Mouse (Mus musculus) spleen, postnatal 36 days (tissue): ENCODE results near the gene Pkdrej.
"Not testable (repeated sequence)": the region's sequence is repeated elsewhere in the genome, so short reads cannot be mapped to it uniquely, and the experiment has no call there.

Experiments
- DNase-seq, 2 experiments: peaks; one replicate each; pipeline ENCODE4 v3.0.0; 2022; ENCODE audit warnings: low spot score in 2 of 2, mixed read lengths in 1 of 2

Gene Pkdrej

DNA sequence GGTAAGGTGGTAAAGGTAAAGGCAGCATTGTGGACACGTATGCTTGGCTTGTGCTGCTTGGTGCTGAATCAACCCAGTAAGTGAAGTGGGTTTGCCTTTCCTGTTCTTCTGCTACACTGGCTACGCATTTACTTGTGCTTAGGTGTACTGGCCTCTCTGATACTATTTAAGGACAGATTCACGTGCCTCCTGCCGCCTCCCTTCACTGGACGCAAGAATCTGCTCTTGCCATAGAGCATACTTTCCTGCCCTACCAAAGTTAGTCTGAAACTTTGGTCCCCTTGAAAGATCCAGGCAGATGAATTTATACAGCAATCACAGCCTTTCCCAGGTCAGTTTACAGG is 11.1 kb downstream of the Pkdrej start:
- no peak for DNase-seq

DNA sequence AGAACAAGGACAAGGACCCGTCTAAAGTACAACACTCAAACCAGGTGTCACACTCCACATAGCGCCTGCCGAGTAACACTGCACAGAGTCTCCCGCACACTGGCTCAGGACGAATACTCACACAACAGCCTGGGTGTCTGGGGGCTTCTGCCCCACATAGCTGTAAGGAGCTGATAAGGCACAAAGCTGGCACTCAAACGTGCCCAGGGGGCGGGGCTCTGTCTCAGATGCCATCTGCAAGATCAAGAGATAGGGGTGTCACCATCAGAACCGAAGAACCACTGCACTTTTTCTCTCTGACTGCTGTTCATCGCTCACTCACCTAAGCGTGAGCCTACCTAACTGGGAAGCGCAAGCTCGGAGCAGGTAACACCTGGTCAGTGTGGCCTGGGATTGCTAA is 12.4 kb downstream of the Pkdrej start:
- DNase-seq = no peak

DNA sequence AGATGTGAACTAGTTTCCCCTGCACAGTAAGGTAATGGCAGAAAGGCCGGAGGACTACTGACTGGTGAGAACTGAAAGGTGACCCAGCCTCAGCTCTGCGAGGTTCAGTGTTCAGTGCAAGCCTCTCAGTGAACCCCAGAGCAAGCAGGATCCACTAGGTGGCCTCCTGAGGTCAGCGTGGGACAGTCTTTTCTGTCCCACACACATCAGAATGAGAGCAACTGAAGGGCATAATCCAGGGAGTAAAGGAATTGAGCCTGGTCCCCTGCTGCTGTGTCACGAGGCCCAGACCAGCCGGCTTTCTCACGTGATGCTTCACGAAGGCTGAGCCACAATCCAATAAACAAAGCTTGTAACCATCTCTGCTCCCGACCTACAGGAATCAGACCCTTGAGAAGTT is 13.1 kb downstream of the Pkdrej start:
- no peak for DNase-seq

DNA sequence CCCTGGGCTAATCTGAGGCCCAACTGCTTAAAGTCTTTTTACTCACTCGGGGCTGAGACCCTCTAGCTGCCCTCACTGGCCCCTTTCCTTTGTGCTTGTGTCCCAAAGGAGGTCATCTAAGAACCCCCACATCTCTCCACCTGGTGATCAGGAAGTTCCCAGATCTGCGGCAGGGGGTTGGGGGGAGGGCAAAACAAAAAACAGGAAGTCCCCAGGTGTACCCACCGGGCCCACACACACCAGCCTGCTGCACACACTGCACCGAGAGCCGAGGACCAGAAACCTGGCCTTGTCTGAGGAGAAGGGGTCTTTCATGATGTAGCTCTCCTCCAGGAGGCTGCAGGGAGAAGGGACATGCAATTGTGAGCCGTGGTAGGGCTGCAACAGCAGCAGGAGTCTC is 13.5 kb downstream of the Pkdrej start:
- no peak for DNase-seq

DNA sequence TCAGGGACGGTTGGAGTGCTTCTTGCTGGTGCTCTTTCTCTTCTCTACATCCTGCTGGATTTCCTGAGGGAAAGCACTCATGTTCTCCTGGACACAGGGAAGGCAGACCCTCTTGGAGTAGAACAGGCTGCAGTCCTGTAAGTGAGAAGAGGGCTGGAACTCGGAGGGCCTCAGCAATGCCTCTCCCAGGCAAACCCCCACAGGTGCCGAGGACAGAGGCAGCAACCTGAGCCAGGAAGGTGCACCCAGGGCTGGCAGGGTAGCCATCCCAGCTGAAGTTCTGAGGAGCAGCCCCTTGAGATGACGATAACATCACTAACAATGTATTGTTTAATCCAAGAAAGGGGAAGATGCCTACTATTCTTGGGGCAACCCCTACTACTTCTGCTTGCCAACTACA is 14.1 kb downstream of the Pkdrej start:
- DNase-seq = no peak

DNA sequence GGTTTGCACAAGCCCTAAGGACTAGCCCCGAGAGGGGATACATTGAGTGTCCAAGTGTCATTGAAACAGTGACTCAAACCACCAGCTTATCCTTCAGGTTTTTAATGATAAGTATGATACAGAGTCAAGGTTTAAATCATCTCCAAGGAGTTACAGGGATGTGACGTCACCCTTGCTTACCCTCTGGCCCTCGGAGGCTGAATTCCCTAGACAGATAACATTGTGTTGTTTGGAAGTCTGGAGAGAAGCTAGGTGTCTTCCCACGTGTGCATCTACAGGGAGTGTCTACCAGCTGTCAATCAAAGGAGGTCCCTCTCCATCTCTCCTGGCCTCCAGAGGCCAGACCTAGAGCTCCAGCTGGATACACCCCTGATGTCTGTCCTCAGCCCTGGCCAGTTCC is 14.6 kb downstream of the Pkdrej start:
- DNase-seq = no peak

DNA sequence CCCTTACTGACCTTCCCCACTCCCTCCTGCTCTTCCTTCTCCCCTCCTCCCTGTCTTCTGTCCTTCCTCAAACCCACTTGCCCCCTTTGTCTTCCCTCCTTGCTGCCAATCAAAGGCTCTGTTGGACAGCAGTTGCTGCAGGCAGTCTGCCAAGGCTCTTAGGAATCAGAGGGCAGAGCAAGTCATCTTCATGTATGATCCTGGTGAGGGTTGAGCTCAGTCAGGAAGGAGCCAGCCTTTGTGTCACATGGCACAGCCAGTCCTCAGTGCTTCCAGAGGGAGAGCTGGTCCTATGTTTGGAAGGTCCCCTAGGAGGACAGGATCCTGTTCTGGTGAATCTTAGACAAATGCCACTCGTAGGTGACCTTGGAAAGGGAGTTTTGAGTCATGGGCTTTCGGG is 18.6 kb downstream of the Pkdrej start:
- DNase-seq = no peak

DNA sequence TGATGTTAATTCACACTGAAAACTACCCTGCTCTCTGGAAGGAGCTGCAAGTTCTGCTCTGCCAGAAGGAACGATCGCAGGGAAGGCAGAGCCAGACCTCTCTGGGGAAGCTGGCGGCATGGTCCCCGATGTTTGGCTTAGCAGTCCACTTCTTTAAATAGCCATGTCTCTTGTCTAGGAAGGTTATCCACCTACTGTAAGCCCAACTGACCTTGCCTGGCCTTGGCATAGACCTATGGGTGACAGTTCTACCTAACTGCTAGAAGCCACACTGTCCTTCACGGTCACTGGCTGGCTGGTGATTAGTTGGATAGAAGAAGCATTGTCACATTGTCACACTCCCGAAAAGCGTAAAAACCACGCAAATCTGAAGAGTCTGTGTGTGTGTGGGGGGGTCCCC is 22.9 kb downstream of the Pkdrej start:
- no peak for DNase-seq

DNA sequence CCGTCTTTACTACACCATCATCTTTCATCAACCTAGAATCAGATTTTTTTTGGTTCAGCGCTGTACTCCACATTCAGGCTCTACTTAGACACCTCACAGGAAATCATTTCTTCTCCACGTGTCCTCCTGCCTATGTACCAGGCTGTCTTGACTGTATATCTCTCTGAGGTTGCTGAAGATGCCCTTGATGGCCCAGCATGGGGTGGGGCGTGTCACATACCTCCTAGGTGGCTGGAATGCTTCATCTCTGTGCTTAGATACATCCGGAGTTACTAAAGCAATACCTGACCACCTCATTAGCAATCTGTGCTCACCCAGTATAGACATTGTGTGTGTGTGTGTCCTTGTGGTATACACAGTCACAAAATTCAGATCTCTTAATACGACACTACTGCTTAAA is 26.0 kb downstream of the Pkdrej start:
- no peak for DNase-seq

DNA sequence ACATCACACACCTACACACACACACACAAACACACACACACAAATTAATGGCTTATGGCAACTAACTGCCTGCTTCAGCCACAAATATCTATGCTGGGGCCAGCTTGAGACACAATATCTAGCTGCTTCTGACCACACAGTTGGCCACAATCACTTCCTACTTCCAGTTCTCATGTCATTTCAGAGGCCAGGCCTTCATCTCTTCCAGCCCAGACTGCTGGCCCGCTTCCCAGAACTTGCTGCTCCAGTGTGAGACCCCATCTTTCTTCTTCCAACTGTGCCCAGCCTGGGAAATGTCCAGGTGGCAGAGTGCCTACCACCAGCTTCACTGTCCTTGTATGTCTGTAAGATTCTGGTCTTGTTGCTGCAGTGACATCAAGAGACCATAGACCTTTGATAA is 28.7 kb downstream of the Pkdrej start:
- no peak for DNase-seq

DNA sequence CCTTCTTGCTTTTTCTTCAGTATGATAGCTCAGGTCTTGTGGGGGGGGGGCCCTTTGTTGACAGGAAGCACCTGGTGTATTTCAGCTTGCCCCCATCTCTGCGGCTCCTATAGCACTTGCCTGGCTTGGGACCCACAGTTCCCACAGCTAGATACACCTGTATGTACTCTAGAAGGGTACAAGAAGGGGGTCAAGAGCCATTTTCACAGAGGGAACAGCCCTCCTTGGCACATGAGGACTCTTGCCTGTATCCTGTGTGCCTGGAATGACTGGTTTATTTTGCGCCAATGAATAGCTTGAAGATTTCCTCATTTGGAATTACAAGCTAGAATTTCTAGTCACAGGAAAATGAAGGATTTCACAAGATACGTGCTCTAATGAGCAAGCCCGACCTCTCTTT is 30.1 kb downstream of the Pkdrej start:
- no peak for DNase-seq

DNA sequence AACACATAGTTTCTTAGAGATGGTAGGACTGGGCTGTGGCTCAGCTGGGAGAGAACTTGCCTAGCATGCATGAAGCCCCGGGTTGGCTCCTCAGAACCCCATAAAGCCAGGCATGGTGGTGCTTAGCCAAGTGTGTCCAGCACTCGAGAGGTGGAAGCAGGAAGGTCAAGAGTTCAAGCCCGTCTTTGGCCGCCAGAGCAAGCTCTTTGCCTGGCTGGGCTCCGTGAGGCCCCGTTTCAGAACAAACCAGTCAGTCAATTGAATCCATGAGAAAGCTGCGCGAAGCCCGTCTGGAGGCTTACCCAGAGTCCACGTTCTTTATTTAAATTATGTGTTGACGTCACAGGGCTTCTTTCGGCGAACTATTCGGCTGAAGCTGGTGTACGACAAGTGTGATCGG is 32.9 kb downstream of the Pkdrej start:
- no peak for DNase-seq

DNA sequence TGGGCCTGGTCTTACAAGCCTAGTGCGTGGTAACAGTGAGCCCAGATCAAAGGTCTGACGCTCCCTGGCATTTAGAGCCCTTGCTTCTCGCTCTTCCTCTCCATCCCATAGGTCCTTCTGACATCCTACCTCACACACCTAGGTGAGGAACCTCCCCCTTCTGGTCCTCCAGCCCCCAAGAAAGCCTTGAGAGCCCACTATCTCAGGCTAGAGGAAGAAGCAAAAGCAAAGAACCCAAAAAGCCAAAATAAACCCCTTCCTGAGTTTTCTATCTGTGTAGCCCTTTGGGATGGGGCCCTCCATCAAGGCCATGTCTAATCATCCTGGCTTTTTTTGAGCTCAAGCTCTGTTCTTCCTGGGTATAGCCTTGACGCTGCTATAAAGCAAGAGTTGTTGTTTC is 33.5 kb downstream of the Pkdrej start:
- no peak for DNase-seq

DNA sequence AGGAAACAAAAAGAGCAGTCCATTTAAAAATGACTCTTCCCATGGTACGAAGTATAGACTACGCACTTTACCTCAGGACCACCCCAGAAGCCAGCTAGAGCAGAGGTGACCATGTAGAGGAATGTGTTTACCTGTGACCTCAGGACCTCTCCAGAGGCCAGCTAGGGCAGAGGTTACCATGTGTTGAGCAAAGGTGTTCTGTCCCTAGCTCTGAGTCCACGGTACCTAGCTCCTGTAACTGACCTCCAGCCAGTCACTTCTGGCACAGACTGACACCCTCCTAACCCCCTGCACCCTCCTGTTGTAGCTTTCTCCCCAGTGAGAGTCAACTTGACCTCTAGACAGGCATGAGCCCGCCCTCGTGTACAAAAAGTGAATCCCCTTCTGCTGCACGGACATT is 34.1 kb downstream of the Pkdrej start:
- DNase-seq = no peak

DNA sequence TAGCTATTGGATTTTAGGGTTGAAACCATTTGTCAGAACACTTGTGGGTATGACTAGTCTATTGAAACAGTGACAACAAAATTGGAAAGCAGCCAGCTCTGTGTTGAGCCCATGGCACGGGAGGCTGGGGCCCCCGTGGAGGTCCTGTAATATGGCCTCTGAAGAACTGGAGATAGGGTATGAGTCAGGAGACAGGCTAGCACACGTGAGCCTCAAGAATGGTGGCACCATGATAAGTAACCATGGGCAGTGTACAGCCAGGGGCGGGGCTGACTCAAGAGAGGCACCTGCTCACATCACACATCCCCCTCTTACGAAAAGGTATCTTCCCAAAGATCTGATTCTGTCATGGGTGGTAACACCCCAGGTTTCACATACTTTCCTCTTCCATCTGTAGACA is 34.8 kb downstream of the Pkdrej start:
- no peak for DNase-seq

DNA sequence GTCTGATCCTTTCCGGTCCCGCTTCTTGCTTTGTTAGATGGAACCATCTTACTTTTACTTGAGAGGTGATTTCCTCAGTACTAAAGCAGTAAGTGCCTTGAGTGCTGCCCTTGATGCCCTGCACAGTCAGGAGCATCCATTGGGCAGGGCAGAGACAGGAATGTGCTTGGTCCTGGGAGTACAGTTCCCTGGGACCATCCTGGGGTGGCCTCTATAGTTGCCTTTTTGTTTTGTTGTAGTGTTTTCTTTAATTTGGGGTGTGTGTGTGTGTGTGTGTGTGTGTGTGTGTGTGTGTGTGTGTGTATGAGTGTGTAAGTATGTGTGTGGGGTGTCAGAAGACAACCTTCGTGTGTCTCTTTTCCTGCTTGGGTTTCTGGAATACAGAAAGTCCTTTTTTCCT is 37.2 kb downstream of the Pkdrej start:
- DNase-seq = no peak

DNA sequence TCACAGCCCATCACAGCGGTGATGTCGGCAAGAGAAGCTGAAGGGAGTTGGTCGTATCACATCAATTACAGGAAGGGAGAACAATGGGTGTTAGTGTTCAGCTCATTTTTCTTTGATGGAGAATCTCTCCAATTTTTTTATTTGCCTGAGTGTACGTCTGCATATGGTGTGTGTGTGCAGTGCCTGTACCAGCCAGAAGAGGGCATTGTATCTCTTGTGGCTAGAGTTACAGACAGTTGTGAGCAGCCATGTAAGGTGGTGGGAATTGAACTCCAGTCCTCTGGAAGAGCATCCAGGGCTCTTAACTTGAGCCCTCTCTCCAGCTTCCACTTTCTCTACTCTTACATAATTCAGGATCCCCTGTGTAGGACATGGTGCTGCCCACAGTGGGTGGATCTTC is 38.4 kb downstream of the Pkdrej start:
- no peak for DNase-seq

DNA sequence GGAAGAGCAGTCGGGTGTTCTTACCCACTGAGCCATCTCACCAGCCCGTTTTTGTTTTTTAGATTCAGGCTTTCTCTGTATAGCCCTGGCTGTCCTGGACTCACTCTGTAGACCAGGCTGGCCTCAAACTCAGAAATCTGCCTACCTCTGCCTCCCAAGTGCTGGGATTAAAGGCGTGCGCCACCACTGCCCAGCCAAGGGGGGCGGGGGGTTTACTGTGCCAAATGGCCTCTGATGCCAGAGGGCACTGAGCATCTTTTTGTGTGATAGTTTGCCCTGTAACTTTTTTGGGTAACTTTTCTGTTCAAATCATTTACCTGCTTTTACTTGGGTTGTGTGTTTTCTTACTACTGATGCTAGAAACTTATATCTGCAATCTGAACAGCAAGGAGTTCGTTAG is 42.6 kb downstream of the Pkdrej start:
- not testable (repeated sequence) for DNase-seq

DNA sequence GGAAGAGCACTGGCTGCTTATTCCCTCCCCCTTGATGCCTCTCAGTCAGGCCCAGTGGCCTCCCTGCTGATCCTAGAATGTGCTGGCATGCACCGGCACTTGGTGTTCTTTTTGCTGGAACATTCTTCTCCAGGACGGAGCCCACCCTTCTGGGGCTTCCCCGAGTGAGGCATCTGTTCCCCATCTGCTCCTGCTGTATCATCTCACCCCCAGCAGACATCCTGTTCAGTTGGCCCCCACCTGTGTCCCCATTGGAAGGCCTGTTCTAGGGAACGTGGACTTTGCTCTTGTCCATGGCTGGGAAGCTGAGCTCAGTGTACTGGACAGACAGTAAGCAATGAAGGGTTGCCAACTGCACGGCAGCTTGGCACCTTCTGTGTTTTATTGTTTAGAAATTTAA is 44.8 kb downstream of the Pkdrej start:
- DNase-seq = no peak

DNA sequence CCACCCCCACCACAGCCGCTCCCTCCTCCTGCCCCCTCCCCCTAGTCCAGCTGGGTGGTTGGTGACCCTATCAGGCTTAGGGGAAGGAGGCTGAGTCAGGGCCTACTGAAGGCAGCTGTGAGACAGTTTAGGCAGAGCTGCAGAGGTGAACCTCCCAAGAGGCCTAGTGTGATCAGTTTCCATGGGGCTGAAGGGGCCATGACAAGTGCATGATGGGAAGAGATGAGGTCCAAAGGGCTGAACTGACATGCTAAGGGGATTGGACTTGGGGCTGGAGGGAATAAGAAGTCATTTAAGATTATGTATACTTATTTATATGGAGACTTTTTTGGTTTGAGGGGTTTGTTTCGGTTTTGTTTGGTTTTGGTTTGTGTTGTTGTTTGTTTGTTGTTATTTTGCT is 45.3 kb downstream of the Pkdrej start:
- no peak for DNase-seq

DNA sequence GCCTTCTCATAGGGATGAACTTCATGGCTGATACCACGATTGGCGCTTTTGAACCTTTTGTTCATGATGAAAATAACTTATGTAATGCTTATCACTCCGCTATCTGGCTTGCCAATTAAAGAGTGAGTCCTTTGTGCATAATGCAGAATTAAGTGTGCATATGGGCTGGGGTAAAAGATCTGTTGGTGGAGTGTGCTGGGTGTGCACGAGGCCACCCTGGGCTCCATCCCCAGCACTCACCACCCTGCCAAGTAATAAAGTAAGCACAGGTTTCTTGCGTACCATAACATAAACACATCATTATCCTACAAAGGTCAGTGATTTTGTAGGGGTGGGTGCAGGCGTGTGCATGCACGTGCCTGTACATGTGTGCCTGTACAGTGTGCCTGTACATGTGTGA is 46.5 kb downstream of the Pkdrej start:
- DNase-seq = no peak

DNA sequence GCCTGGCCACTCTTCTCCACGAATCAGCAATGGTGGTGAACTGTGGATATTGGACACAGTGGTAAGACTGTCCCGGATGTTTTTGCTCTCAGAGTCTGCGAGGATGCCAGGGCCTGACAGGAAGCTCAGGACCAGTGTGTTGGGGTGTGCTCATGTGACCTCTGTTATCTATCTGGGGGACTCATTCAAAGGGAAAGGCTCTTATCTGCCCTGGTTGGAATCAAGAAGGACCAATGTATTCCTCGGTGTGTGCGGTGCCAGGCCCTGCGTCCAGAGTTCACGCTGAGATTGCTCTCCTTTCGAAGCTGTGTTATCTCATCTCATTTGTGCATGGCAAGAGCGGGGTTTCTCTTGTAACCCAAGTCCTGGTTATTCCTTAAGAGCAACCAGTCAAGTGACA is 47.1 kb downstream of the Pkdrej start:
- DNase-seq = no peak

DNA sequence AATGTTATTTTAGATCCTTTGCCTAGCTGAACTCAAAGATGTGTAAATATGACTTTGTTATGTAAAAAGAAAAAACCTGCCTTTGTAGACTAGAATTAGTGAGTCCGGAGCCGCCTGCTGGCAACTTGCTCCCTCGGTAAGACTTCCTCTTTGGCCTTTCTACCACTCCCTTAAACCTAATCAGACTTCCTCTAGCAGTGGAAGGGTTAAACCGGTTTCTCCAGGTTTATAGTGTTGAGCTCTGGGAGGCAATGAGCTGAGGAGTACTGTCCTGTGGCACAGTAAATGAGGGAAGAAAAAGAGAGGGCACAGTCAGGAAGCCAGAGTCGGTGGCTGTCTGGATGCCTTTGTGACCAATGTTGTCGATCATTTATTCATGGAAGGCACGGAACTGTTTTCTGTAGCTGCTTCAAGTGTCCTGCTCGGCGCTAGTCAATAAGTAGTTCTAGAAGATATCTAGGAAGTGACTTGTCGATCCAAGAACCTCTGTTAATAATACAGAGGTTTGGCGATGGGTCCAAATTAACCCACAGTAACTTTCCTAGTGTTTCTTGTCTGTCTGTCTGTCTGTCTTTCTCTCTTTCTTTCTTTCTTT is 49.3 kb downstream of the Pkdrej start:
- DNase-seq = no peak

DNA sequence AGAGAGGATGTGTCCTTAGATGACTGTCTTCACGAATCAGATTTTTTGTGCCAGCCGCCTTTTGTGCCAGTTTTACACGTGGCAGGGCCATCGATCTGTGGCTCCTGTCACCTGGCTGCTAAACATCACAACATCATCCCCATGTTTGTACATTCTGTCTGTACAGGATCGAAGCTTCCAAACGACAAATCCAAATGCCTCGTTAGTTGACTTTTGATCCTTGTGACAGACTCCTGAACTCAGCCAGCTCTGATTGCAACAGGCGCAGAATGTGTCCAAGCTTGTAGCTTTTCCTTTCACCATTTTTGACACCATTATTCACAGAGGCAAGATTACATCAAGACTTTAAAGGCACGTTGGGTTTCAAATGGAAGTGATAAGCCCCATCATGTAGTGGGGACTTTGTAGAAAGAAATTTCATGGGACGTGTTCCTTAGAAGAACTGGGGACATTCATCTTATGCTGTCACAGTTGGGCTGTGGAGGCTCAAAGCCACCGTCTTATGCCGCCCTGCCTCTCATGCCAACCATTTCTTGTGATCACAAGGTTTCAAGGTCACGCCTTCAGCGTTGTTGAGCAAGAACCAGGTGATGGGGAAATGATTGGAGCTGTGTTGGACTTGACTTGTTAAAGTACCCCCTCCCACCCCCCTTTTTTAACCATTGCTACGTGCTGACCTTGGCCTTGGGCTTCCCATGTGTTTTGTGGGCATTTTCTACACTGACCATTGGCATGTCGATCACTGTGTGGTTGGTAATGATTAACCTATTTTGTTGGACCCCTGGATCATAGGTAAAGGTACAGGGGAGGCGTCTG is 50.0 kb downstream of the Pkdrej start:
- DNase-seq = no peak
